Mouse (Mus musculus) MEL (cell line): ENCODE data around the gene Zswim4.

ENCODE experiments used
- ETS1 ChIP-seq: IDR thresholded peaks from 2 replicates; pipeline ENCODE4 v1.6.1; 2012; ENCODE audit warnings: low read depth, mild to moderate bottlenecking, inconsistent platforms, low read length, improper control_type of control experiment, moderate library complexity
- POLR2A ChIP-seq, 2 experiments: IDR thresholded peaks; 2 replicates each; pipeline ENCODE4 v1.6.1; 2011 to 2012; ENCODE audit warnings: low read length in 2 of 2, mild to moderate bottlenecking in 2 of 2, control low read depth in 1 of 2, improper control_type of control experiment in 1 of 2, low read depth in 1 of 2, moderate library complexity in 1 of 2; ENCODE audit not compliant: control insufficient read depth in 1 of 2, insufficient read depth in 1 of 2, poor library complexity in 1 of 2

GRCm38 (mm10) chr8:84189603-84190002 is 47.3 kb downstream of the Zswim4 start:
- TF ChIP-seq ETS1 (no peak), POLR2A (IDR thresholded peaks at IDR 0.05; ENCODE audit: control insufficient read depth in 1 of 2, insufficient read depth in 1 of 2, low read depth in 1 of 2, low read length in 2 of 2, poor library complexity in 1 of 2) (no peak)
